31 mouse cellular contexts compared by ENCODE assay signal in the genomic region with DNA sequence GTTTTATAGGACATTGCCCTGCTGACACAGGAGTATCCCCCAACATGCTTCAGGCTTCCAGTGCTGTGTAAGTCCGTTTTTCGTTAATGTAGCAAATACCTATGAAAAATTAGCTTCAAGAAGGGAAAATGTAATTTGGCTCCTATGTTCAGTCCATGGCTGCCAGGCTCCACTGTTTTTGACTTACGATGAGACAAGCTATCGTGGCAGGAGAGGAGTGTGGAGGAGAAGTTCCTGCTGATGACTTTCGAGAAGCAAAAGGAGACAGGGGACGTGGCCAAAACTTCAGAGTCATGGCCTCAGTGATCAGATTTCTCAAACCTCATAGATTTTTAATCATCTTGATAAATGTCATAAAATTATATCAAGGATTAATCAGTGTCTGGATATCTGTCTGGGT.
"Had no signal": no experiment of that assay in that cellular context is flagged by ENCODE, and none has a peak within 500 bp of the region (broad histone marks: within the 10 kb centered on the region; RNA-seq: fewer than 3 reads in every experiment).

No protein-coding gene starts in this region.

- H3K9me3 ChIP-seq: limb, embryonic 10.5 days; limb, embryonic 12.5 days; limb, embryonic 13.5 days; limb, embryonic 15.5 days; liver, embryonic 12.5 days; liver, embryonic 13.5 days; liver, embryonic 15.5 days; lung, embryonic 15.5 days; midbrain, embryonic 10.5 days; midbrain, embryonic 12.5 days; midbrain, embryonic 13.5 days; midbrain, embryonic 15.5 days; neural tube, embryonic 12.5 days had no signal

- ATAC-seq: liver, embryonic 12.5 days; liver, postnatal 0 days; lung, postnatal 0 days; midbrain, embryonic 13.5 days; midbrain, embryonic 15.5 days; midbrain, embryonic 16.5 days had no signal

- H3K4me1 ChIP-seq: limb, embryonic 12.5 days; limb, embryonic 15.5 days; liver, embryonic 12.5 days; liver, embryonic 13.5 days; liver, embryonic 15.5 days; lung, embryonic 15.5 days; megakaryocyte, embryonic 14.5 days; midbrain, embryonic 10.5 days; midbrain, embryonic 12.5 days; midbrain, embryonic 13.5 days; midbrain, embryonic 15.5 days; neural tube, embryonic 12.5 days had no signal

- H3K27me3 ChIP-seq: limb, embryonic 13.5 days; limb, embryonic 15.5 days; liver, embryonic 12.5 days; liver, embryonic 13.5 days; liver, embryonic 15.5 days; lung, embryonic 15.5 days; megakaryocyte, embryonic 14.5 days; midbrain, embryonic 12.5 days; midbrain, embryonic 13.5 days; midbrain, embryonic 15.5 days; neural tube, embryonic 12.5 days had no signal

- H3K4me2 ChIP-seq: limb, embryonic 12.5 days; limb, embryonic 13.5 days; limb, embryonic 15.5 days; liver, embryonic 11.5 days; liver, embryonic 12.5 days; liver, embryonic 13.5 days; liver, embryonic 15.5 days; lung, embryonic 15.5 days; midbrain, embryonic 11.5 days; midbrain, embryonic 12.5 days; midbrain, embryonic 13.5 days; midbrain, embryonic 15.5 days; neural tube, embryonic 12.5 days had no signal

- H3K9ac ChIP-seq: limb, embryonic 12.5 days; limb, embryonic 13.5 days; limb, embryonic 15.5 days; liver, embryonic 12.5 days; liver, embryonic 13.5 days; liver, embryonic 14.5 days; liver, embryonic 15.5 days; liver, postnatal 0 days; lung, embryonic 15.5 days; midbrain, embryonic 12.5 days; midbrain, embryonic 13.5 days; midbrain, embryonic 15.5 days; neural tube, embryonic 12.5 days had no signal

- H3K36me3 ChIP-seq: limb, embryonic 10.5 days; limb, embryonic 12.5 days; limb, embryonic 13.5 days; limb, embryonic 15.5 days; liver, embryonic 12.5 days; liver, embryonic 13.5 days; liver, embryonic 15.5 days; lung, embryonic 15.5 days; midbrain, embryonic 10.5 days; midbrain, embryonic 12.5 days; midbrain, embryonic 13.5 days; midbrain, embryonic 15.5 days; neural tube, embryonic 12.5 days had no signal

- DNase-seq: left cerebral cortex, postnatal 4 days; liver; liver, embryonic 13.5 days; liver, postnatal 0 days; lung, adult 18-20 months; lung, postnatal 10 days; lung, postnatal 14 days; lung, postnatal 36 days; lung, postnatal 4 days; midbrain, embryonic 14.5 days had no signal

- H3K27ac ChIP-seq: left cerebral cortex, adult 2 months; limb, embryonic 10.5 days; limb, embryonic 12.5 days; limb, embryonic 13.5 days; limb, embryonic 15.5 days; liver, embryonic 12.5 days; liver, embryonic 13.5 days; liver, embryonic 14.5 days; liver, embryonic 15.5 days; lung, embryonic 15.5 days; macrophage; midbrain, embryonic 10.5 days; midbrain, embryonic 12.5 days; midbrain, embryonic 13.5 days; midbrain, embryonic 15.5 days; neural tube, embryonic 12.5 days had no signal

- H3K4me3 ChIP-seq: left cerebral cortex, adult 2 months; limb, embryonic 10.5 days; limb, embryonic 12.5 days; limb, embryonic 13.5 days; limb, embryonic 15.5 days; liver, embryonic 12.5 days; liver, embryonic 13.5 days; liver, embryonic 15.5 days; lung, embryonic 15.5 days; megakaryocyte, embryonic 14.5 days; midbrain, embryonic 10.5 days; midbrain, embryonic 12.5 days; midbrain, embryonic 13.5 days; midbrain, embryonic 15.5 days; myocyte; neural tube, embryonic 12.5 days had no signal
